Comparison of ENCODE assay signal across 11 mouse cellular contexts in the genomic region with DNA sequence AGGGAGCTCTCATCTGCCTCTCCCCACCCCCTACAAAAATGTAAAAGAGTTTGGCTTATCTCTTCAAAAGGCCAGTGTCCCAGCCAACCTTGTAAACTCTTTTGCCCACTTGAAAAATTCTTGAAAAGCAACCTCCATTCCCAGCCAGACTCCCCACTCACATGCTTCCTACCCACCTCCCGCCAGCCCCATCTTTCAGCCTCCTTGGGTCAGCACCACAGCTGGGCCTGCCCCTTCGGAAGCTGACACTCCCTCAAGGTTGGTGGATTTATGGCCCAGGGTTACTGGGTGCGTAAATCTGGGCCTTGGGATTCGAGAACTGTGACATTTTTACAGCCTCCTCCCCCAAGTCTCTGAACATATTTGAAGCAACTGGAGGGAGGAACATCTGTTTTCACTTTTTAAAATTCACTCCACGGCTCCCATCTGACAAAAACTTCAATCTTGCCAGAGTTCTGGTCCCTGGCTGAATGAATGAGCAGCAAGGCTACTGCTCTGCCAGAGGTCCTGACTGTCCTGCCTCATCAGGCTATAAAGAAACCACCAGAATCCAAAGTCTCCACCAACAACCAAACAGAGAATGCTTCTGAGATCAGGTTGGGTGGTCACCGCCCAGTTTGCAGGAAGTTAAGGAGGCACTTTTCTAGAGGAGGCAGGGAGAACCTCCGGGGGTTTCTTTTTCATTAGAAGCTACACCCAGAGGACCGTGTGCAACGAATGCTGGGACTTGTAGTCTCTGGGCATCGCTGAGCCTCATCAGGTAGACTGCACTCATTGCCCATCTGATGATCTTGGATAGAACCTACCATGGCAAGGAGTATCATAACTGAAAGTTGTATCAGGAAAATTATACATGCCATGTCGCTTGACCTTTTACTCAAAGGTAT.
DNase-seq lines count a peak whose midpoint lies in the region; ATAC-seq and TF ChIP-seq lines count a peak whose summit lies in the region.
"Had no signal": no experiment of that assay in that cellular context is flagged by ENCODE, and none has a peak within 500 bp of the region (broad histone marks: within the 10 kb centered on the region; RNA-seq: fewer than 3 reads in every experiment).

No protein-coding gene starts in this region.

- H3K4me3 ChIP-seq in neural tube, embryonic 15.5 days (replicated peaks) = no peak overlapping the region
- no peak overlapping the region for H3K4me3 ChIP-seq in heart, adult 2 months
- H3K4me3 ChIP-seq: forebrain, embryonic 13.5 days; liver, embryonic 13.5 days had no signal

- peaks cover 10% of the 10 kb centered on the region; the same call in 1 of the 2 replicates for H3K4me1 ChIP-seq in neural tube, embryonic 15.5 days
- H3K4me1 ChIP-seq in heart, adult 2 months (ENCODE audit: control insufficient read depth, insufficient read depth, low read length) = no peaks in the 10 kb centered on the region
- H3K4me1 ChIP-seq: forebrain, embryonic 13.5 days; liver, embryonic 13.5 days had no signal

- 48% methylated on average over 11 of the region's 11 CpGs for WGBS in neural tube, embryonic 15.5 days
- 73% methylated on average over 11 of the region's 11 CpGs for WGBS in heart, adult 2 months

- intact Hi-C loops in heart, adult 2 months (cut with DNase I) = no loop called here

- no peak for TF ChIP-seq CTCF in heart, adult 2 months (IDR thresholded peaks at IDR 0.05)

- no peak; the same call in 1 of the 2 replicates for ATAC-seq in neural tube, embryonic 15.5 days (ENCODE audit: low FRiP score)
- ATAC-seq in monocyte, adult 5-6 weeks (replicated peaks; ENCODE audit: insufficient number of reproducible peaks, low FRiP score, low TSS enrichment, poor library complexity, severe bottlenecking) = no peak
- ATAC-seq: forebrain, embryonic 13.5 days; Patski had no signal

- no peak overlapping the region for H3K9ac ChIP-seq in neural tube, embryonic 15.5 days (replicated peaks)
- H3K9ac ChIP-seq in heart, adult 2 months (ENCODE audit: low read depth, low read length) = no peak overlapping the region
- H3K9ac ChIP-seq: forebrain, embryonic 13.5 days; liver, embryonic 13.5 days had no signal

- H3K27ac ChIP-seq in neural tube, embryonic 15.5 days (replicated peaks) = no peak overlapping the region
- H3K27ac ChIP-seq in heart, adult 2 months = no peak overlapping the region
- H3K27ac ChIP-seq: forebrain, embryonic 13.5 days; liver, embryonic 13.5 days had no signal

- H3K4me2 ChIP-seq in neural tube, embryonic 15.5 days = no peak overlapping the region
- H3K4me2 ChIP-seq: forebrain, embryonic 13.5 days; liver, embryonic 13.5 days had no signal

- no peaks in the 10 kb centered on the region for H3K9me3 ChIP-seq in neural tube, embryonic 15.5 days (replicated peaks)
- H3K9me3 ChIP-seq: forebrain, embryonic 13.5 days; liver, embryonic 13.5 days had no signal

- no peak for TF ChIP-seq EP300 in heart, adult 2 months (IDR thresholded peaks at IDR 0.05; ENCODE audit: insufficient read depth, low read depth, low read length)

- no peaks in the 10 kb centered on the region for H3K79me2 ChIP-seq in heart, adult 2 months (replicated peaks; ENCODE audit: control insufficient read depth, insufficient read depth, low read length)

- TF ChIP-seq POLR2A in heart, adult 2 months (IDR thresholded peaks at IDR 0.05; ENCODE audit: insufficient read depth, low read depth, low read length) = no peak

- no peaks in the 10 kb centered on the region for H3K27me3 ChIP-seq in neural tube, embryonic 15.5 days (replicated peaks)
- no peaks in the 10 kb centered on the region for H3K27me3 ChIP-seq in heart, adult 2 months (ENCODE audit: control insufficient read depth, insufficient read depth, low read length)
- H3K27me3 ChIP-seq: forebrain, embryonic 13.5 days; liver, embryonic 13.5 days; Patski had no signal

- H3K36me3 ChIP-seq in neural tube, embryonic 15.5 days = no peaks in the 10 kb centered on the region
- no peaks in the 10 kb centered on the region for H3K36me3 ChIP-seq in heart, adult 2 months (ENCODE audit: control insufficient read depth, insufficient read depth, low read length)
- H3K36me3 ChIP-seq: liver, embryonic 13.5 days had no signal

- DNase-seq in adrenal gland, adult (ENCODE audit: inconsistent age in 2 of 2, low spot score in 1 of 2) = peak; percentile 80 to 93
- DNase-seq in adrenal gland, adult 18-20 months (ENCODE audit: low spot score in 2 of 2) = no peak
- peak; percentile 55 for DNase-seq in neural tube, embryonic 10.5 days (ENCODE audit: extremely low spot score, low spot score)
- peak; percentile 73 to 80 for DNase-seq in kidney, postnatal 4 days
- DNase-seq in heart, adult 2 months = no peak
- DNase-seq in testis, postnatal 10 days (ENCODE audit: low spot score) = no peak
- DNase-seq: liver, embryonic 13.5 days had no signal

Comparison
In these comparisons a context has a peak if more than half of its experiments do, and no peak if none do; other contexts are left out.
1. DNase-seq: peak in adrenal gland, adult (2 of 2), neural tube, embryonic 10.5 days (single experiment) and kidney, postnatal 4 days (2 of 2); none in adrenal gland, adult 18-20 months (0 of 2), heart, adult 2 months (0 of 2) and testis, postnatal 10 days (single experiment).